Comparison of ENCODE assay signal across 8 mouse cellular contexts in the genomic region with DNA sequence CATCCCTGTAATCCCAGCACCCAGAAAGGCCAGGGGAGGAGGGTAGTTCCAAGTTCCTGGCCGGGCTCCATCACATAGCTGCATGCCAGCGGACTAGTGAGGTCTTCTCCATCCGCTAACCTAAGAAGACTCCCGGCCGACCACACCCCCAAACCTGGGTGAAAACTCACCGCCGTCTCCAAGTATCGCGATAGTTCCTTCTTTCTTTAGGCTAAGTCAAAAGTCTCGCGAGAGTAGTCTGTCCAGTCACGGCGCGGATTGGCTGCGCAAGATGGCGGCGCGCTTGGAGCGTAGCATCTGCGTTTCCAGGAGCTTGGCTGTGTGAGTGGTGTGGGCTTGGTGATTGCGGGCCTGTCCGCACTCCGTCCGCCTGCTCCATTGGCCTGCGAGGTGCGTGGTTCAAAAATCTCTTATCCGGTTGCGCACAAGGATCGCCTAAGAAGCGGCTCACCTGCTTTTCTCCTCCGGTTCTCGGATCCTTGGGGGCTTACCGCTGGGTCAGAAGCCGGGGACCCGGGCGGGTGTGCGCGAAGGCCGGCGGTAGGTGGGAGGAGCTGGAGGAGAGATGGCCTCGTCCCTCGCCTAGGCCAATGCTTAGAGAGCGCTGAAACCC. TPM values are rescaled to one million over a fixed set of nuclear protein-coding genes. Genes with fewer than 3 reads are reported as not detected.
A peak's percentile ranks its signal among the peaks of the same experiment; 100 is the strongest.
DNase-seq lines count a peak whose midpoint lies in the region; ATAC-seq lines count a peak whose summit lies in the region.

Mettl16 (plus strand) TSS at position 236 of the 613 bp plus-strand sequence.

- H3K27me3 ChIP-seq in hindbrain, embryonic 12.5 days, result no peaks in the 10 kb centered on the region

- DNase-seq in NIH3T3 (ENCODE audit: low read depth), result peak; percentile 98
- peak; percentile 96 to 97 for DNase-seq in cerebellum, postnatal 10 days
- peak; percentile 91 to 93 for DNase-seq in frontal cortex, postnatal 10 days (ENCODE audit: low spot score in 2 of 2)
- DNase-seq in layer of hippocampus, postnatal 14 days (ENCODE audit: low spot score in 2 of 2), result peak; percentile 93 to 97
- DNase-seq in lung, postnatal 14 days, result peak; percentile 94
- peak; percentile 94 for DNase-seq in retina, adult 2 months (ENCODE audit: low read depth, low spot score)
- DNase-seq in thymus, postnatal 36 days, result peak; percentile 90 to 93

- peak within 1 kb of the TSS; percentile 74 for H3K4me3 ChIP-seq in hindbrain, embryonic 12.5 days

- H3K9ac ChIP-seq in hindbrain, embryonic 12.5 days, result peak within 1 kb of the TSS; percentile 88

- H3K4me1 ChIP-seq in hindbrain, embryonic 12.5 days, result peaks cover 15% of the 10 kb centered on the region

- peak within 1 kb of the TSS; percentile 75 for H3K4me2 ChIP-seq in hindbrain, embryonic 12.5 days (replicated peaks)

- H3K27ac ChIP-seq in hindbrain, embryonic 12.5 days, result peak within 1 kb of the TSS; percentile 93

- H3K9me3 ChIP-seq in hindbrain, embryonic 12.5 days (replicated peaks), result no peaks in the 10 kb centered on the region

- H3K36me3 ChIP-seq in hindbrain, embryonic 12.5 days, result peaks cover 23% of the 10 kb centered on the region

- WGBS in hindbrain, embryonic 12.5 days, result under 1% methylated on average over 43 of the region's 43 CpGs

- peak; percentile 96 for ATAC-seq in hindbrain, embryonic 12.5 days (ENCODE audit: low FRiP score)

RNA-seq across cellular contexts. Expression of gene Mettl16, which starts in this region (rescaled TPM):
- 57.5 and 58.5 TPM in 2 replicates for polyA plus RNA-seq in hindbrain, embryonic 12.5 days (2016; fragmentation: Nextera tagmentation; extraction: Ambion mirVana)
- total RNA-seq in layer of hippocampus, postnatal 14 days (2021), result 10 to 100 TPM; 18.1 to 26.4 TPM

Comparison
In these comparisons a context has a peak if more than half of its experiments do, and no peak if none do; other contexts are left out.
1. Peak in every context shown above with its lines: DNase-seq, ATAC-seq, H3K4me3 ChIP-seq and H3K27ac ChIP-seq.